Mouse (Mus musculus) liver, embryonic 12.5 days (tissue): ENCODE results near the gene Matn4. TPM values are rescaled to one million over a fixed set of nuclear protein-coding genes. Genes with fewer than 3 reads are reported as not detected.
A peak's percentile ranks its signal among the peaks of the same experiment; 100 is the strongest.

ENCODE experiments used
- ATAC-seq: fragments of 200-750 bp; cut with Nextera tagmentation; 2 replicates; pipeline ENCODE4 v1.8.0; 2017; ENCODE audit warnings: moderate number of reproducible peaks, mild to moderate bottlenecking, moderate library complexity
- H3K27ac ChIP-seq: fragments of 300-500 bp; sonication (generic); 2 replicates; pipeline ENCODE4 v1.5.1; 2016; ENCODE audit warnings: mild to moderate bottlenecking
- H3K27me3 ChIP-seq: fragments of 300-500 bp; sonication (generic); replicated peaks from 2 replicates; pipeline ENCODE4 v1.6.1; 2016; ENCODE audit warnings: mild to moderate bottlenecking, moderate library complexity
- H3K36me3 ChIP-seq: fragments of 300-500 bp; sonication (generic); 2 replicates; pipeline ENCODE4 v1.6.1; 2016; ENCODE audit warnings: mild to moderate bottlenecking, moderate library complexity
- H3K4me1 ChIP-seq: fragments of 300-500 bp; sonication (generic); 2 replicates; pipeline ENCODE4 v1.6.1; 2016
- H3K4me2 ChIP-seq: fragments of 300-500 bp; sonication (generic); 2 replicates; pipeline ENCODE4 v1.6.1; 2016; ENCODE audit warnings: mild to moderate bottlenecking, moderate library complexity
- H3K4me3 ChIP-seq: fragments of 300-500 bp; sonication (generic); 2 replicates; pipeline ENCODE4 v1.5.1; 2016; ENCODE audit warnings: mild to moderate bottlenecking, moderate library complexity
- H3K9ac ChIP-seq: fragments of 300-500 bp; sonication (generic); 2 replicates; pipeline ENCODE4 v1.6.1; 2016; ENCODE audit warnings: mild to moderate bottlenecking, moderate library complexity
- H3K9me3 ChIP-seq: fragments of 300-500 bp; sonication (generic); replicated peaks from 2 replicates; pipeline ENCODE4 v1.6.1; 2016; ENCODE audit warnings: mild to moderate bottlenecking, moderate library complexity
- WGBS: fragments of 180-500 bp; shearing (Covaris S2); methylation state at CpG from one replicate; pipeline ENCODE4 v1.1.7; 2016; ENCODE audit not compliant: insufficient replicate concordance; 5-methylcytosine and 5-hydroxymethylcytosine counted together
- polyA plus RNA-seq: library from polyadenylated mRNA; unstranded; fragments of >200 nt; fragmentation: Nextera tagmentation; extraction: Ambion mirVana; gene quantifications from 2 replicates; pipeline ENCODE4 v1.2.1, GENCODE M21; 2016

The Matn4 gene
- polyA plus RNA-seq, 1 experiment from 2014 or later = 0.41 TPM

GRCm38 (mm10) chr2:164423464-164423863 is 18.5 kb upstream of the Matn4 start:
- no peak overlapping the region for H3K4me2 ChIP-seq
- H3K27me3 ChIP-seq = peaks cover 32% of the 10 kb centered on the region
- H3K4me1 ChIP-seq = 0 out of 2 replicates have a peak, but pooled peaks cover 3% of the 10 kb centered on the region
- WGBS = 72% methylated on average over 11 of the region's 11 CpGs
- H3K36me3 ChIP-seq = peaks cover 18% of the 10 kb centered on the region
- no peak for ATAC-seq
- H3K9ac ChIP-seq = no peak overlapping the region
- H3K4me3 ChIP-seq = no peak overlapping the region
- no peaks in the 10 kb centered on the region for H3K9me3 ChIP-seq
- H3K27ac ChIP-seq = no peak overlapping the region

DNA sequence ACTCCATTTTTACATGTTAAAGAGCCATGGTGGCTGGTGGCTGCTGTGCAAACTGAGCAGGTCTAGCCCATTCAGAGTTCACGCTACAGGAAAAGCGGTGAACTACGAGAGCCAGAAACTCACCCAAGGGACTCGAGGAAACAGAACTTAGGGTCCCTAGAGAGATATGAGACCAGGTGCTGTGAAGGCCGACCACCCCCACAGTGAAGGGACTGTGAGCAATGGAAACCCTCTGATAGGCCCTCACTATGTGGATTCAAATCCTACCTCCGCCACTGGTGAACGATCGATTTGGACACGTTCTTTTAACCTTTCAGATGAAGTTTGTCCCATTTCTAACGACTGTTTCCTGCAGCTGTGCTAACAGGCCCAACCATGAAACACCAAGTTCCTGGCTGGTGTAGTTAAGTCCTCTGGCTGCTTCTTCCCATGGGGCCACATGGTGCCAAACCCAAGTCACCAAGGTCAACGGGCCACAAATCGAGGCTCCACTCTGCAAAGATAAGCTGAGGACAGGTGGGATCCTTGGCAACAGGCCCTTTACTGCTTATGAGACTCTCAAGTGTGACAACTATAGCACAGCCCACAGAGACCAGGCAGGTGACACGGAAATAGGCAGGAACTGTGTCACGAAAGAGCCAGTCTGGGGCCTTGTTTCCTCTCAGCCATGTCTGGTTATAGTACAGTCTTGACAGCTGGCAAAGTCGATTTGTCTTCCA is 17.9 kb upstream of the Matn4 start:
- Histone ChIP-seq H3K27me3 (peaks cover 28% of the 10 kb centered on the region), H3K36me3 (peaks cover 15% of the 10 kb centered on the region), H3K4me2 (no peak overlapping the region), H3K9ac (no peak overlapping the region), H3K4me3 (no peak overlapping the region), H3K9me3 (no peaks in the 10 kb centered on the region), H3K27ac (no peak overlapping the region), H3K4me1 (no peaks in the 10 kb centered on the region)
- ATAC-seq = no peak
- 68% methylated on average over 15 of the region's 15 CpGs for WGBS

DNA sequence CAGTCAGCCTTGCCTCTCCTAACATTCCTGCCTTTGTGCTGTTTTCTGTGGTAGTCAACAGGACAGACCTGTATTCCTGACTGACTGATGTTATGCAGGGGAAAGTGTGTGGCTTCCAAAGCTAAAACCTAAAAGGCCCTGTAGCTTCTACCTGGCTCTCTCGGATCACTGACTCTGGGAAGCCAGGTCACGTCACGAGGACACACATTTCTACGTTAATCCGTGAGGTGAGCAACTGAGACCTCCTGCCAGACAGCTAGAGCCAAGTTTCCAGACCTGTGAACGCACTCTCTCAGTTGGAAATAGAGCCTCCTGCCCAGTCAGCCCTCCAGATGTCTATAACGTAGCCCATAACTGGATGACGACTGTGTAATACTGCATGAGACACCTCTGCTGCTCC is 17.0 kb upstream of the Matn4 start:
- Histone ChIP-seq H3K4me1 (no peaks in the 10 kb centered on the region), H3K9ac (no peak overlapping the region), H3K4me2 (no peak overlapping the region), H3K4me3 (no peak overlapping the region), H3K27me3 (peaks cover 21% of the 10 kb centered on the region), H3K9me3 (no peaks in the 10 kb centered on the region), H3K27ac (no peak overlapping the region), H3K36me3 (peaks cover 10% of the 10 kb centered on the region)
- ATAC-seq = no peak
- 72% methylated on average over 8 of the region's 8 CpGs for WGBS

GRCm38 (mm10) chr2:164421306-164421705 is 16.3 kb upstream of the Matn4 start:
- H3K9me3 ChIP-seq = no peaks in the 10 kb centered on the region
- no peak for ATAC-seq
- H3K9ac ChIP-seq = no peak overlapping the region
- peaks cover 15% of the 10 kb centered on the region for H3K27me3 ChIP-seq
- WGBS = 62% methylated on average over 7 of the region's 7 CpGs
- no peak overlapping the region for H3K27ac ChIP-seq
- H3K4me2 ChIP-seq = no peak overlapping the region
- H3K4me1 ChIP-seq = no peaks in the 10 kb centered on the region
- peaks cover 10% of the 10 kb centered on the region for H3K36me3 ChIP-seq
- no peak overlapping the region for H3K4me3 ChIP-seq

- no peak for ATAC-seq
- H3K9ac ChIP-seq = no peak overlapping the region
- peaks cover 7% of the 10 kb centered on the region for H3K36me3 ChIP-seq
- H3K27ac ChIP-seq = no peak overlapping the region
- 10% methylated on average over 3 of the region's 3 CpGs for WGBS
- no peaks in the 10 kb centered on the region for H3K9me3 ChIP-seq
- H3K27me3 ChIP-seq = peaks cover 14% of the 10 kb centered on the region; the same call in 1 of the 2 replicates
- no peak overlapping the region for H3K4me3 ChIP-seq
- no peaks in the 10 kb centered on the region for H3K4me1 ChIP-seq
- no peak overlapping the region for H3K4me2 ChIP-seq
Observed at GRCm38 (mm10) chr2:164419489-164419888, 14.5 kb upstream of the Matn4 start.

DNA sequence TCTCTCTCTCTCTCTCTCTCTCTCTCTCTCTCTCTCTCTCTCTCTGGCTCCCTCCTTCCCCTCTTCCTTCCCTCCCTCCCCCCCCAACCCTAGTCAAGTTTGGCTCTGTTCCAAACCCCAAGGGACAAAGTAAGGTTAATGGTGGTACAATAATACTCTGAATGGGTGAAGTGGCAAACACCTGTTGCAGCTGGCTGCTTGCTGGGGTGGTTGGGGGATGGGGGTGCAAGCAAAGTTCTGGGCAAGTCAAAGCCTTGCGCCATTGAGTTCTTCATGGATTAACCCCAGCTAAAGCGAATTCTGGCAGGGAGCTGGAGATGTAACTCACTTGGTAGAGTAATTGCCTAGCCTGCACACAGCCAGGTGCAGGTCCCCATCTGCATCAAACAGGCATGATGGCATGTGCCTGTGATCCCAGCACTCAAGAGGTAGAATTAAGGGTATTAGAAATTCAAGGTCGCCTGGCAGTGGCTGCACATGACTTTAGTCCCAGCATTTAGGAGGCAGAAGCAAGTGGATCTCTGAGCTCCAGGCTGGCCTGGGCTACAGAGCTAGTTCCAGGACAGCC is 13.4 kb upstream of the Matn4 start:
- Histone ChIP-seq H3K9me3 (no peaks in the 10 kb centered on the region), H3K4me2 (no peak overlapping the region), H3K27ac (no peak overlapping the region), H3K27me3 (peaks cover 24% of the 10 kb centered on the region), H3K36me3 (no peaks in the 10 kb centered on the region), H3K4me3 (no peak overlapping the region), H3K9ac (no peak overlapping the region), H3K4me1 (no peaks in the 10 kb centered on the region)
- no peak for ATAC-seq
- WGBS = 24% methylated on average over 3 of the region's 3 CpGs

GRCm38 (mm10) chr2:164417198-164417597 is 12.2 kb upstream of the Matn4 start:
- H3K9ac ChIP-seq = no peak overlapping the region
- no peaks in the 10 kb centered on the region for H3K4me1 ChIP-seq
- no peaks in the 10 kb centered on the region for H3K9me3 ChIP-seq
- H3K27me3 ChIP-seq = peaks cover 32% of the 10 kb centered on the region
- H3K4me2 ChIP-seq = no peak overlapping the region
- no peak overlapping the region for H3K27ac ChIP-seq
- no peak overlapping the region for H3K4me3 ChIP-seq
- WGBS = 2% methylated on average over 2 of the region's 2 CpGs
- ATAC-seq = no peak
- no peaks in the 10 kb centered on the region for H3K36me3 ChIP-seq

DNA sequence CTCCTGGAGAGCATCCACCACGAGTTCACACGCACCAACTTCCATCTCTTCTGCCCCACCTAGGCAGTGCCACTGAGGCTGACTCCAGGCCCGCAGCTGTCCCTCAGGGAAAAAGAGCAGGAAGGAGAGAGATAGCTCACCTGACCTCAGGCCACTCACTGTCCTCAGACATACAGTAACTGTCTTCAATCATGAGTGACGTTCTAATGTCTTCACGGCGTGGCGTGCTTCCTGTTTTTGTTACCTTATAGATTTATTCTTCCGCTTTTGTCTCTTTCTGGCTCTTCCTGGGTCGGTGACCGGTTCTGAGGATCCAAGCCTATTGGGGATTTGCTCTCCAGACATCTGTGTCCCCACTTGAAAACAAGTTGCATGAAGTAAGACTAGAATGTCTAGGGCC is 9.6 kb upstream of the Matn4 start:
- no peak overlapping the region for H3K9ac ChIP-seq
- peaks cover 47% of the 10 kb centered on the region for H3K27me3 ChIP-seq
- no peak for ATAC-seq
- no peaks in the 10 kb centered on the region for H3K9me3 ChIP-seq
- peak overlapping the region; percentile 38 for H3K4me2 ChIP-seq
- no peak overlapping the region for H3K27ac ChIP-seq
- H3K4me1 ChIP-seq = no peaks in the 10 kb centered on the region
- 48% methylated on average over 10 of the region's 10 CpGs for WGBS
- no peaks in the 10 kb centered on the region for H3K36me3 ChIP-seq
- H3K4me3 ChIP-seq = no peak overlapping the region

DNA sequence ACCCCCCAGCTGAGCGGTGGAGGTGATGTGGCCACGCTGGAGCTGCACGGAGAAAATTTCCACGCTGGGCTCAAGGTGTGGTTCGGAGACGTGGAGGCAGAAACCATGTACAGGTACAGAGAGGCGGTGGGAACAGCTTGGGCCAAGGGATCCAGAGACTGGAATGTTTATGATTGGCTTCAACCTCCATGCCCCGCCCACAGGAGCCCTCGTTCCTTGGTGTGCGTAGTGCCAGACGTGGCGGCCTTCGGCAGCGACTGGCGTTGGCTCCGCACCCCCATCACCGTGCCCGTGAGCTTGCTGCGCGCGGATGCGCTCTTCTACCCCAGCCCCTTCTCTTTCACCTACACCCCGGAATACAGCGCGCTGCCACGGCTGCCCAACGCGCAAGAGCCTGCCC is 9.2 kb upstream of the Matn4 start:
- H3K4me3 ChIP-seq = no peak overlapping the region
- peak overlapping the region; percentile 38 for H3K4me2 ChIP-seq
- H3K36me3 ChIP-seq = no peaks in the 10 kb centered on the region

DNA sequence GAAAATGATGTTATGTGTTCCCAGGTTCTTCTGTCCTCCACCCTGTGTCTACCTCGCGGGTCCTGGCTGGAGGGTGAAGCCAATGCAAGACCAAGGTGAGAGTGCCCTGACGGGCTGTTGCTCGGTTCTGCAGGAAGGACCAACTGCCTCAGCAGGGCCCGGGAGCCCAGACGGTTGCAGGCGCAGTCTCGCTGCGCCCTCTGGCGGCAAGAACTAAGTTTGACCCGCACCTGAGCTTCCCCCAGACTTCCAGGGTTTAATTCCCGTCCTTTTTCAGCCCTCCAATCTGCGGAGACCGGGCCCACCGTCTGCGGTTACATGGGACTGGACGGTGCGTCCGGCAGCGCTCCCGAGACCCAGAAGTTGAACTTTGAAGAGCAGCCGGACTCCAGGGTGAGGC is 2.7 kb upstream of the Matn4 start:
- Histone ChIP-seq H3K9me3 (no peaks in the 10 kb centered on the region), H3K36me3 (no peaks in the 10 kb centered on the region), H3K27ac (no peak overlapping the region), H3K27me3 (peaks cover 87% of the 10 kb centered on the region), H3K9ac (no peak overlapping the region), H3K4me2 (0 out of 2 replicates have a peak overlapping the region, but pooled peaks have one; percentile 17), H3K4me3 (no peak overlapping the region), H3K4me1 (no peaks in the 10 kb centered on the region)
- ATAC-seq = no peak
- under 1% methylated on average over 22 of the region's 22 CpGs for WGBS

More for the DNA sequence above, 9.2 kb upstream of the Matn4 start:
- no peak overlapping the region for H3K9ac ChIP-seq
- H3K27ac ChIP-seq = no peak overlapping the region
- 23% methylated on average over 28 of the region's 28 CpGs for WGBS
- no peak for ATAC-seq
- H3K9me3 ChIP-seq = no peaks in the 10 kb centered on the region
- H3K27me3 ChIP-seq = peaks cover 51% of the 10 kb centered on the region
- no peaks in the 10 kb centered on the region for H3K4me1 ChIP-seq

GRCm38 (mm10) chr2:164405519-164405918 is 559 bp upstream of the Matn4 start:
- 36% methylated on average over 5 of the region's 5 CpGs for WGBS
- no peak overlapping the region for H3K27ac ChIP-seq
- H3K9me3 ChIP-seq = no peaks in the 10 kb centered on the region
- no peaks in the 10 kb centered on the region for H3K36me3 ChIP-seq
- peaks cover 99% of the 10 kb centered on the region for H3K27me3 ChIP-seq
- no peak overlapping the region for H3K4me2 ChIP-seq
- no peak overlapping the region for H3K9ac ChIP-seq
- no peaks in the 10 kb centered on the region for H3K4me1 ChIP-seq
- no peak for ATAC-seq
- H3K4me3 ChIP-seq = no peak overlapping the region

DNA sequence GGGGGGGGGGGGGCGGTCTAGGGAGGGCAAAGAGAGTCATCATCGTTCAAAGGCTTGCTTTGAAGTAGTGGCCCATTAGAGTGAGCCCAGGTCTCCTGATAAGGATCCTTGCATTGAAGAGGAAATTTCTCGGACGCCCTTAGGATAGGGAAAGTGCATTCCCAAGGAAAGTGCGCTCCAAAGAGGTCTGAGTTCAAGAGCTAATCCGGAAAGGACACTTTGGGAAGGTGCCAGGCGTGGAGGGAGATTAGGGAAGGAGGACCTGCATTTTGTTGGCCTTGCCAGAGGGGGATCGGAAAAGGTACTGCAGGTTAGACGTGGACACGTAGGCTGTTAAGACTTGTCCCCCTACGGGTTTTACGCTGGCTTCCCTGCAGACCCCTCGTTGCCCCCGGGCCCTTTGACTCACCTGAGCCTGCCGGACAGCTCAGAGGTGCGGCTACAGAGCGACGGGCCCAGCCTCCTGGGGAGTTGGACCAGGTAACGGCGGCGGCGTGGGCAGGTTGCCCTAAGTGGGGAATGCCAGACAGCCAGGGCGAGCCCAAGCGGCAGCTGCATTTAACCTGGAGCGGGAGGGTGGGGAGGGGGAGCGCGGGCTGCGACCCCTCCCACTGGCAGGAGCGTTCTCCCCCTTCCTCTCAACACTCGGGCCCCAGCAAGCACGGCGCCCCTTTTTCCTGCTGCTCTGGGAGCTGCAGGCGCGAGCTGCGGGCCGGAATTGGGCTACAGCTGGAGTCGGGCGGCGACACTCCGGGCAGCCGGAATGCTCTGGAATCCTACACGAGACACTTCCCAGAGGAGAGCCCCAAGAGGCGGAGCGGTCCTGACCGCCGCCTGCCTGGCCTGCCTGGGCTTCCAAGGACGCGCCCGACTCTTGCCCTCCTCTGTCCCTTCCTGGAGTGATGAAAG is 624 bp downstream of the Matn4 start:
- Histone ChIP-seq H3K4me2 (peak overlapping the region; percentile 44), H3K36me3 (no peaks in the 10 kb centered on the region), H3K27ac (no peak overlapping the region), H3K27me3 (peaks cover 99% of the 10 kb centered on the region), H3K9ac (no peak overlapping the region), H3K4me1 (no peaks in the 10 kb centered on the region), H3K4me3 (peak overlapping the region; percentile 21; the same call in 1 of the 2 replicates), H3K9me3 (no peaks in the 10 kb centered on the region)
- WGBS = 2% methylated on average over 49 of the region's 49 CpGs
- no peak for ATAC-seq
